Mouse (Mus musculus) MEL (cell line): ENCODE results near the gene C2cd2.

Experiments
- CTCF ChIP-seq, 3 experiments: IDR thresholded peaks in 2 of 3; conservative IDR thresholded peaks in 1 of 3; 2 replicates each; pipeline ENCODE4 v1.5.1; 2011 to 2012; ENCODE audit warnings: low read length in 3 of 3, low read depth in 2 of 3, mild to moderate bottlenecking in 2 of 3, improper control_type of control experiment in 1 of 3, inconsistent platforms in 1 of 3, mixed read lengths in 1 of 3, moderate library complexity in 1 of 3; ENCODE audit not compliant: control insufficient read depth in 1 of 3, insufficient read depth in 1 of 3, poor library complexity in 1 of 3, severe bottlenecking in 1 of 3
- E2F4 ChIP-seq: IDR thresholded peaks from 2 replicates; pipeline ENCODE4 v1.6.1; 2011; ENCODE audit warnings: low read depth, low read length, improper control_type of control experiment, borderline replicate concordance
- GATA1 ChIP-seq: IDR thresholded peaks from 2 replicates; pipeline ENCODE4 v1.6.1; 2011; ENCODE audit warnings: low read depth, low read length, improper control_type of control experiment
- MAFK ChIP-seq: IDR thresholded peaks from 2 replicates; pipeline ENCODE4 v1.6.1; 2011; ENCODE audit warnings: low read depth, mild to moderate bottlenecking, low read length, improper control_type of control experiment, borderline replicate concordance
- MAX ChIP-seq: IDR thresholded peaks from 2 replicates; pipeline ENCODE4 v1.6.1; 2011; ENCODE audit warnings: low read length, improper control_type of control experiment
- POLR2A ChIP-seq, 2 experiments: IDR thresholded peaks; 2 replicates each; pipeline ENCODE4 v1.6.1; 2011 to 2012; ENCODE audit warnings: low read length in 2 of 2, mild to moderate bottlenecking in 2 of 2, control low read depth in 1 of 2, improper control_type of control experiment in 1 of 2, low read depth in 1 of 2, moderate library complexity in 1 of 2; ENCODE audit not compliant: control insufficient read depth in 1 of 2, insufficient read depth in 1 of 2, poor library complexity in 1 of 2
- POLR2AphosphoS2 ChIP-seq: IDR thresholded peaks from 2 replicates; pipeline ENCODE4 v1.6.1; 2011; ENCODE audit warnings: low read length, improper control_type of control experiment
- SMC3 ChIP-seq: IDR thresholded peaks from 2 replicates; pipeline ENCODE4 v1.6.1; 2011; ENCODE audit warnings: low read depth, low read length, improper control_type of control experiment
- TCF12 ChIP-seq: IDR thresholded peaks from 2 replicates; pipeline ENCODE4 v1.6.1; 2014; ENCODE audit warnings: low read depth, mild to moderate bottlenecking, inconsistent platforms, low read length, improper control_type of control experiment, moderate library complexity
- USF1 ChIP-seq: IDR thresholded peaks from 2 replicates; pipeline ENCODE4 v1.6.1; 2014; ENCODE audit warnings: low read depth, mild to moderate bottlenecking, inconsistent platforms, low read length, improper control_type of control experiment, moderate library complexity

DNA sequence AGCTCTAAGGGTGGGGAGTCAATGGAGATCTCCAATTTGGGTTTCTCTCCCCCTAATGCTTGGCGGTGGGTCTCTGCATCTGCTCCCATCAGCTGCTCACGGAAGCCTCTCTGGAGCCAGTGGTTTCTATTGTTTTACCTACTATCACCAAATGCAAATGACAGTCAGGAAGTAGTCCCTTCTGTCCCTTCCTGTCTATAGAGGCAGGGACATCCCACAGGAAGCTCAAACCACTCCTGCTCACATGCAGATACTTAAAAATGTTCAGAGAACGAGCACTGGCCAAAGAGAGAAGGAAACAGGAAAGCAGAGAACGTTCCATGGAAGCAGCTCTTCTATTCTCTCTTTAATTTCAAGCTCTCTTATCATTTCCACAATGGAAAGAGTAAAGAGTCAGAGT, 142.9 kb downstream of the C2cd2 start:
- no peak for TF ChIP-seq POLR2A (IDR thresholded peaks at IDR 0.05; ENCODE audit: control insufficient read depth in 1 of 2, insufficient read depth in 1 of 2, low read depth in 1 of 2, low read length in 2 of 2, poor library complexity in 1 of 2)
- TF ChIP-seq MAFK = no peak
- no peak for TF ChIP-seq TCF12
- TF ChIP-seq MAX = no peak
- no peak for TF ChIP-seq POLR2AphosphoS2
- no peak for TF ChIP-seq GATA1
- no peak for TF ChIP-seq SMC3
- TF ChIP-seq CTCF (IDR thresholded peaks at IDR 0.05 in 2 of 3, conservative IDR thresholded peaks at IDR 0.05 in 1 of 3; ENCODE audit: control insufficient read depth in 1 of 3, insufficient read depth in 1 of 3, low read depth in 2 of 3, low read length in 3 of 3, poor library complexity in 1 of 3, severe bottlenecking in 1 of 3) = no peak
- TF ChIP-seq E2F4 = no peak
- TF ChIP-seq USF1 = no peak
